Mouse (Mus musculus): ENCODE measurements at regions not wholly inside any gene's neighbourhood (a gene's known extent, or its start where the extent isn't known, plus 50 kb on each side); places are given as distances from the start of the nearest gene placed in this dataset.

- TF ChIP-seq CTCF (IDR thresholded peaks at IDR 0.05; ENCODE audit: insufficient read depth, low read depth, low read length) (no peak), POLR2A (IDR thresholded peaks at IDR 0.05; ENCODE audit: insufficient read depth, low read depth, low read length) (no peak)
Observed at GRCm38 (mm10) chr1:35415646-35416045, 565.9 kb downstream of the Plekhb2 start.

Measured in olfactory bulb, adult 2 months (tissue).